Mouse (Mus musculus): ENCODE measurements around the gene Zdbf2.
"Not testable (repeated sequence)": the region's sequence is repeated elsewhere in the genome, so short reads cannot be mapped to it uniquely, and the experiment has no call there.

Gene Zdbf2

GRCm38 (mm10) chr1:63263671-63264070 is 9.4 kb upstream of the Zdbf2 start:
- in situ Hi-C loops (cut with MseI, MboI): no loop called here

DNA sequence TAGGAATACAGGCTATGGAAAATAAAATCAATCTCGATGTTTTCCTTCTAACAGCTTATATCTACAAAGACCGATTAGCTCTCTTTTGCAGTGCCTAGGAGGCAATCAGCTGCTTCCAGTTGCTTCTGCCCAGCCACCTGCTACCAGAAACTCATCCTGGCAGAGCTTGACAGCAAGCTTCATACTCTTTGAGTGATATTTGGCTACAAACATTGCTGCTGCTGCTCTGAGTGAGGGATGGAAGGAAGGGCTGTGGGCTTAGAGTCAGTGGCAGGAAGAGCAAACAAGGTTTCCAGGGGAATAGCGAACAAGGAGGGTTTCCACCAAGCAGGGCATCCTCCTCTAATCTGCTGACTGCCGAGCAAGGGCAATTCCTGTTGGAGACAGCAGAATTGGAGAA is 7.6 kb upstream of the Zdbf2 start:
- in situ Hi-C loops (cut with MseI, MboI): no loop called here

DNA sequence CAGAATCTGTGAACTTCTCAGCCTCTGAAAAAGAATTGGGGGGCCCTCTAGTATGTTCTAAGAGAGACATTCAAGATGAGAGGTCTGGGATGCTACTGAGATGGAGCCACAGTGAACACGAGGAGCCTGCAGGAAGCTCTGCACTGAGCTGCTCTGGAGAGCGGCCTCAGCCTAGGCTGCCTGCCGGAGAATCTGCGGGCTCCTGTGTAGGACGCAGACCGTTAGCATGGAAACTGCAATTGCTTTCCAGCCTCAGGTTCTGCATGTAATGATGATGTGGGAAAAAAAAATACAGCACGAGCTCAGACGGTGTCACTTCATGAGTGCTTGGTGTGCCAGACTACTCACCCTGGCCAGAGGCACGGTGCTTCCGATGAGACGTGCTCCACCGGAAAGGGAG is 6.9 kb upstream of the Zdbf2 start:
- in situ Hi-C loops (cut with MseI, MboI): no loop called here

- in situ Hi-C loops (cut with MseI, MboI): no loop called here
Observed at GRCm38 (mm10) chr1:63266716-63267115, 6.3 kb upstream of the Zdbf2 start.

GRCm38 (mm10) chr1:63272125-63272675 is 865 bp upstream of the Zdbf2 start:
- in situ Hi-C loops (cut with MseI, MboI): no loop called here

DNA sequence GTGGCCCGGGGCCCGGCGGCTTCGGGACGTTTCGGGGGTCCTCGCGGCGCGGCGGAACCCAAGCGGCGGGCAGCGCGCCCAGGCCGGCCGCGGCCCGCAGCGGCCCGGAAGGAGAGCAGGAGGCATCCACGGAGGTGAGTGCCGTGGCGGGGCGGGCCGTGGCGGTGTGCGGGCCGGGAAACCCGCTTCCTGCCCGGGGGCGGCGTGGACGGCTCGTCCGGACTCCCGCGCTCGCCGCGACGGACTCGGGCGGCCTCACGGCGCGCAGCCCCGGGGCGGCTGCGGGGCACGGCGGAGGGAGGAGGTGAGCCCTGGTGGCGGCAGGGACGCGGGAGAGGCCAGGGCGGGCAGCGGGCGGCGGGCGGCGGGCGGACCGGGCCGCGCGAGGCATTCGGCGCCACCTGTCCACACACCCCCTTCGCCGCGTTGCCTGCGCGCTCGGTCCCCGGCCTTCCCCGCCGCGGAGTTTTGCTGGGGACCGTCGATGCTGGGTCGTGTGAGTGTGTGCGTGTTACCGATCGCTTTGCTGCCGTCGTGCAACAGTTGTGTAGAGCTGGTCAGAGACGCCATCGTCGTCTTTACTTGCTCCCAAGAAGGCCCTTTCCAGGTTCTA is 380 bp downstream of the Zdbf2 start:
- in situ Hi-C loops (cut with MseI, MboI): no loop called here

DNA sequence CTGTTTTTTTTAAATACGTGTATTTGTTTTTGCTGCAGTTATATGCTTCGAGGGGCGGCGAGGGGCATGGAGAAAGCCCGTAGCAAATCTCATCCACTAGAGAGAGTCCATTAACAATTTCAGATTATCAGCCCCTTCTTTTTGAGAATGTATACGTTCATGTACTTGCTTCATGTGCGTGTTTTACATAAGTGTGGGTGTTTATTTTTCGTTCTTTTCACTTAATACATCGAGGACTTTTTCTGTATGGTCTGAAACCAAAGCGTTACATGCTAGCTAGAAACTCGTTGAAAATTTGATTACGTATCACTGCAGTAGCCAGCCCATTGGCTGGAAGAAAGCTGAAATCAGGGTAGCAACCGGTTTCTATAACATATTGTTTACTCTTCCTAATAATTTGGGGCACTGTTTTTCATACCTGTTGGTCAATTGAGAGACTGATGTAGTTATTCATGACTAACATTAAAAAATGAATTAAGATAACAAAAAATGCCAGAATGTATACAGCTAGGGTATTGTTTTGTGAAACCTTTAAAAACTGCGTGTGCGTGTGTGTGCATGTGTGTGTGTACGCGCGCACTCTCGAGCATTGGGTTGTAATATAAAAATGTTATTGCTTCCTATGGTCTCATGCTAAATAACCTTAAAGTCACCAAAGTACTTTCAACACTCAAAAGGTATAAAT is 1.1 kb downstream of the Zdbf2 start:
- in situ Hi-C loops (cut with MseI, MboI): no loop called here

- in situ Hi-C loops (cut with MseI, MboI): no loop called here
Observed at GRCm38 (mm10) chr1:63278106-63278505, 5.0 kb downstream of the Zdbf2 start.

DNA sequence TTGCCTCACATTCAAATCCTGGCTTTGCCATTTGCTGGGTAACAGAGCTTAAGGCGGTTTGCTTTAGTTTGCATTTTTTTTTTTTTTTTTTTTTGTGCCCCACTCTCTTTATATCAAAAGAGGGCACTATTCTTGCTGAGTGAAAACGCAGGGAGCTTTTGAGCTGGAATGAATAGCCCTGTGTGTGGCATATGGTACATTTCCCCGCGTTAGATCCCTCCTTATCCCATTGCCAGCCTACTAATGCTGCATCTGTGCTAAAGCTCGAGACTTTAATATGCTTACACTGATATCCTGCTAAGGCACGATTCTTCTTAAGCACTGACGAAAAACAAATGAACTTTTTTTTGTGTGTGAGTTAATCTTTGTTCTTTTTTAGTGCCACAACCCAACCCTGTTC is 20.9 kb downstream of the Zdbf2 start:
- in situ Hi-C loops (cut with MseI, MboI): no loop called here

DNA sequence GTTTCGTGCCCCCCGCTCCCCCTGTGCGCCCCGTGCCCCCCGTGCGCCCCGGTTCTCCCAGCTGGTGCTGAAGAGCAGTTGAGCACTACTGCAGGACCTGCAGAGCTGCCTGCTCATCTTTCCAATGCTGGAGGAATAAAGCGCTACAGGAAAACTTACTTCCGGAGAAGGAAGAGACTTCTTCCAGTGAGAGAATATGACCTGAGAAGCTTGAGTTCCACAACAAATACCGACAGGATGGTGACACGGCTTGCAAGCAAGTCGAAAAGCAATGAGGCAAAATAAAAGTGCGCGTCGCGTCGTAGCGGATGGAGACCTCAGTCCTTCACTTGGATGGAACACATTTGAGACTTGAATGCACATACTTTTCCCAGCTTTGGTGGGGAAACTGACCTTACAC is 36.6 kb downstream of the Zdbf2 start:
- in situ Hi-C loops (cut with MseI, MboI): no loop called here

DNA sequence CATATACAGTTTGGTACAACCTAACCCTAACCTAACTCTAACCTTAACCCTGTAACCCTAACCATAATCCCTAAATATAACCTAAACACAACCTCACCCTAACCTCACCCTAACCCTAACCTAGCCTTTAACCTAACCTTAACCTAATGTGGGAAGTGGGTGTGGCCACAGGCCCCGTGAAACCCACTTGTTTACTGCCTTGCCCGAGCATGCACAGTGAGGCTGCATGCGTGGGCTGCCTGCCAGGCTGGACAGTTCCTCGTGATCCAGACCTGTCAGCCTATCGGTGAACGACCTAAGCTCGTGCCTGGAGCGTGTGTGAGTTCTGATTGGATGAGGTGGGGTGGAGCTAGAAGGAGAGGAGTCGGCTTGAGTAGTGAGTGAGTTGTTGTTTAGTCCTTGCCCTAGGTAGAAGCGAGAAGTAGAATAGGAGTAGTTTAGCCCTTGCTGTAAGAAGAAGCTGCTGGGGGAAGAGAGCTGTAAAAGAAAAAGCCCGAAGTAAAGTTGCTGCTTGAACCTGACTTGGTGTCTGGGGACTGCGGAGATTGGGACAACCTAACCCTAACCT is 50.6 kb downstream of the Zdbf2 start:
- in situ Hi-C loops (cut with MseI, MboI): not testable (repeated sequence)
